Mouse (Mus musculus) liver, embryonic 16.5 days (tissue): Measurements from ENCODE around the gene Cog4. TPM values are rescaled to one million over a fixed set of nuclear protein-coding genes. Genes with fewer than 3 reads are reported as not detected.

ENCODE experiments used
- ATAC-seq: fragments of 200-750 bp; cut with Nextera tagmentation; 2 replicates; pipeline ENCODE4 v1.8.0; 2017; ENCODE audit warnings: low read depth, mild to moderate bottlenecking, moderate number of reproducible peaks, moderate library complexity
- H3K27ac ChIP-seq: fragments of 300-500 bp; sonication (generic); 2 replicates; pipeline ENCODE4 v1.5.1; 2014; ENCODE audit warnings: mild to moderate bottlenecking, low read length
- H3K27me3 ChIP-seq: fragments of 300-500 bp; sonication (generic); 2 replicates; pipeline ENCODE4 v1.6.1; 2014; ENCODE audit warnings: low read depth, low read length, mixed read lengths; ENCODE audit not compliant: control insufficient read depth, insufficient read depth
- H3K36me3 ChIP-seq: fragments of 300-500 bp; sonication (generic); 2 replicates; pipeline ENCODE4 v1.6.1; 2014; ENCODE audit warnings: mild to moderate bottlenecking; ENCODE audit not compliant: control insufficient read depth, insufficient read depth
- H3K4me1 ChIP-seq: fragments of 300-500 bp; sonication (generic); 2 replicates; pipeline ENCODE4 v1.6.1; 2014; ENCODE audit warnings: low read depth, low read length, mixed read lengths; ENCODE audit not compliant: control insufficient read depth
- H3K4me2 ChIP-seq: fragments of 300-500 bp; sonication (generic); 2 replicates; pipeline ENCODE4 v1.6.1; 2014; ENCODE audit warnings: low read depth, low read length, mixed read lengths
- H3K4me3 ChIP-seq: fragments of 300-500 bp; sonication (generic); 2 replicates; pipeline ENCODE4 v1.5.1; 2014; ENCODE audit warnings: low read depth, mild to moderate bottlenecking, low read length
- H3K9ac ChIP-seq: fragments of 300-500 bp; sonication (generic); 2 replicates; pipeline ENCODE4 v1.6.1; 2014; ENCODE audit warnings: low read depth, low read length
- H3K9me3 ChIP-seq: fragments of 300-500 bp; sonication (generic); replicated peaks from 2 replicates; pipeline ENCODE4 v1.6.1; 2016; ENCODE audit warnings: low read length; ENCODE audit not compliant: control insufficient read depth
- WGBS: fragments of 180-500 bp; shearing (Covaris S2); extraction: QIAGEN DNeasy Blood & Tissue Kit; methylation state at CpG from one replicate; pipeline ENCODE4 v1.1.7; 2014; ENCODE audit not compliant: insufficient replicate concordance; 5-methylcytosine and 5-hydroxymethylcytosine counted together
- polyA plus RNA-seq: library from polyadenylated mRNA; unstranded; fragments of >200 nt; fragmentation: Nextera tagmentation; extraction: Ambion mirVana; gene quantifications from 2 replicates; pipeline ENCODE4 v1.2.1, GENCODE M21; 2015

Gene Cog4
- polyA plus RNA-seq, 1 experiment from 2014 or later, result 28.4 TPM

DNA sequence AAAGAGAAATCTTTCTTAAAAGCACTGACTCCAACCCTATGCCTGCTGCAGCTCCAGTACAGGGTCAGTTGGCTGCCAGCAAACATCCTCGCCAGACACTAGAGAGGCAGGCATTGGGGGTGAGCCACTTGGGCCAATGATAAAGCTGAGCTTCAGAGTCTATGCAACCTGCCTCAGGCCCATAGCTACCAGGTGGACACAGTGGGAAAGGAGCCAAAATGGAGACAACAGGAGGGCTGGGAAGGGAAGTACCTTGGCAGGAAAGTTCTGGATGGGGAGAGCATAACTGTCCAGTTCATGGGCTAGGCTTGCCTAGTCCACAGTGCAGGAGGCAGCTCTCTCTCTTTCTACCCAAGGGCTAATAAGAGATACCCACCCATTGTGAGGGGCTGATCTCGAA is 46.5 kb downstream of the Cog4 start:
- Histone ChIP-seq H3K4me1 (no peaks in the 10 kb centered on the region; the same call in 1 of the 2 replicates), H3K4me3 (no peak overlapping the region), H3K9me3 (no peaks in the 10 kb centered on the region), H3K9ac (no peak overlapping the region), H3K36me3 (no peaks in the 10 kb centered on the region), H3K27me3 (no peaks in the 10 kb centered on the region), H3K27ac (no peak overlapping the region), H3K4me2 (no peak overlapping the region)
- no peak for ATAC-seq
- WGBS, result 83% methylated on average over 2 of the region's 2 CpGs

- H3K4me2 ChIP-seq, result no peak overlapping the region
- no peaks in the 10 kb centered on the region for H3K9me3 ChIP-seq
- WGBS, result 76% methylated on average over 10 of the region's 10 CpGs
- no peaks in the 10 kb centered on the region; the same call in 1 of the 2 replicates for H3K36me3 ChIP-seq
- H3K4me1 ChIP-seq, result no peaks in the 10 kb centered on the region; the same call in 1 of the 2 replicates
- ATAC-seq, result no peak
- no peak overlapping the region for H3K9ac ChIP-seq
- no peak overlapping the region for H3K27ac ChIP-seq
- H3K27me3 ChIP-seq, result no peaks in the 10 kb centered on the region
- H3K4me3 ChIP-seq, result no peak overlapping the region
Measured at GRCm38 (mm10) chr8:110894851-110895250, 48.5 kb downstream of the Cog4 start.

- H3K4me2 ChIP-seq, result no peak overlapping the region
- no peak overlapping the region for H3K27ac ChIP-seq
- no peaks in the 10 kb centered on the region for H3K9me3 ChIP-seq
- no peaks in the 10 kb centered on the region; the same call in 1 of the 2 replicates for H3K36me3 ChIP-seq
- H3K27me3 ChIP-seq, result no peaks in the 10 kb centered on the region
- no peak overlapping the region for H3K4me3 ChIP-seq
- ATAC-seq, result no peak
- 58% methylated on average over 9 of the region's 9 CpGs for WGBS
- no peak overlapping the region for H3K9ac ChIP-seq
- H3K4me1 ChIP-seq, result no peaks in the 10 kb centered on the region; the same call in 1 of the 2 replicates
Measured at GRCm38 (mm10) chr8:110895254-110895653, 48.9 kb downstream of the Cog4 start.

DNA sequence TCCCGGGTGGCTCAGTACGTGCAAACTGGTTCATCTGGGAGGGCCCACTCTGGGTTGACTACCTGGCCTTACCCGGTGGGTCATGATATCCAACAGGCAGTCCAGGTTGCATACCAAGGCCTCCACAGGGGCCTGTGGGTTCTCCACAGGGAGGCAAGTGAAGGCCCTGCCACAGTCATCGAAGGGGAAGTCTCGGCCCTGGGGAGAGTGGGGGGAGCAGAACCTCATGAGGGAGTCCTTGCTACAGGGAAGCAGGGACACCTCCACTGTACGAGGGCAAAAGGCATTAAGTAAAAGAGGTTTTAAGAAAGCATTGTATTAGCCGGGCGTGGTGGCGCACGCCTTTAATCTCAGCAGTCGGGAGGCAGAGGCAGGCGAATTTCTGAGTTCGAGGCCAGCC is 49.4 kb downstream of the Cog4 start:
- H3K27me3 ChIP-seq, result no peaks in the 10 kb centered on the region
- no peak overlapping the region for H3K27ac ChIP-seq
- H3K4me2 ChIP-seq, result no peak overlapping the region
- no peaks in the 10 kb centered on the region for H3K9me3 ChIP-seq
- H3K9ac ChIP-seq, result no peak overlapping the region
- no peaks in the 10 kb centered on the region; the same call in 1 of the 2 replicates for H3K4me1 ChIP-seq
- H3K36me3 ChIP-seq, result no peaks in the 10 kb centered on the region; the same call in 1 of the 2 replicates
- ATAC-seq, result no peak
- WGBS, result 86% methylated on average over 13 of the region's 13 CpGs
- no peak overlapping the region for H3K4me3 ChIP-seq

DNA sequence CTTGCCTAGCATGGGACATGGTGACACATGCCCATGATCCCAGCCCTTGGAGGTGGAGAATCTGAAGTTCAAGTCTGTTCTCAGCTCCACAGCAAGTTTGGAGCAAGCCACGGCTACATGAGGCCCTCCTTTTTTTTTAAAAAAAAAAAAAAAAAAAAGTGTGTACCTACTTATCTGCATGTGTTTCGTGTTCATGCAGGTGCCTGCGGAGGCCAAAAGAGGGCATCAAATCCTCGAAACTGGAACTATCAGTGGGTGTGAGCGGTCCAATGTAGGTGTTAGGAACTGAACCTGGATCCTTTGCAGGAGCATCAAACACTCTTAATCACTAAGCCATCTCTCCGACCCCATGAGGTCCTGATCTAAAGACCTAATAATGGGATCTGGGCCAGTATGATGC is 51.1 kb downstream of the Cog4 start:
- H3K4me3 ChIP-seq, result no peak overlapping the region
- H3K9me3 ChIP-seq, result no peaks in the 10 kb centered on the region
- no peaks in the 10 kb centered on the region for H3K27me3 ChIP-seq
- H3K27ac ChIP-seq, result no peak overlapping the region
- H3K36me3 ChIP-seq, result no peaks in the 10 kb centered on the region; the same call in 1 of the 2 replicates
- H3K4me1 ChIP-seq, result peaks cover 7% of the 10 kb centered on the region
- H3K4me2 ChIP-seq, result no peak overlapping the region
- no peak for ATAC-seq
- no peak overlapping the region for H3K9ac ChIP-seq
- WGBS, result 75% methylated on average over 6 of the region's 6 CpGs

GRCm38 (mm10) chr8:110901056-110901455 is 54.7 kb downstream of the Cog4 start:
- Histone ChIP-seq H3K27ac (no peak overlapping the region), H3K4me1 (peaks cover 7% of the 10 kb centered on the region), H3K4me3 (no peak overlapping the region), H3K36me3 (no peaks in the 10 kb centered on the region; the same call in 1 of the 2 replicates), H3K9ac (no peak overlapping the region), H3K9me3 (no peaks in the 10 kb centered on the region), H3K4me2 (no peak overlapping the region), H3K27me3 (no peaks in the 10 kb centered on the region)
- no peak for ATAC-seq
- WGBS, result 55% methylated on average over 3 of the region's 3 CpGs

GRCm38 (mm10) chr8:110901839-110902578 is 55.6 kb downstream of the Cog4 start, which contains the start of gene Fuk:
Fuk (minus strand) TSS chr8:110902488.
- peak within 1 kb of the TSS; percentile 86 for H3K4me3 ChIP-seq
- H3K4me1 ChIP-seq, result peaks cover 7% of the 10 kb centered on the region
- peak; percentile 98 for ATAC-seq
- no peaks in the 10 kb centered on the region for H3K27me3 ChIP-seq
- peak within 1 kb of the TSS; percentile 80 for H3K9ac ChIP-seq
- no peaks in the 10 kb centered on the region; the same call in 1 of the 2 replicates for H3K36me3 ChIP-seq
- 3% methylated on average over 30 of the region's 30 CpGs for WGBS
- no peaks in the 10 kb centered on the region for H3K9me3 ChIP-seq
- H3K27ac ChIP-seq, result no peak within 1 kb of the TSS
- H3K4me2 ChIP-seq, result peak within 1 kb of the TSS; percentile 83

DNA sequence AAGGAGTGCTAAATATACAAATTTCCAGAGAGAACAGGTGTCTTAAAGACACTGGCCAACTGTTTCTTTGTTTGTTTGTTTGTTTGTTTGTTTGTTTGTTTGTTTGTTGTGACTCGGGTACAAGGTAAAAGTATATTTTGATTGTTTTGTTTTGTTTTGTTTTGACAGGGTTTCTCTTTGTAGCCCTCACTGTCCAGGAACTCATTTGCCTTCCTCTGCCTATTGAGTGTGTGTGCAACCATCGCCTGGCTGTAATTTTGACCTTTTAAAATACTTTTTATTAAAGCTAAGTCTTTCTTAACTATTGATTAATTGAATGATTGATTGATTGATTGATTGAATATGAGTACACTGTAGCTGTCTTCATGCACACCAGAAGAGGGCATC is 56.2 kb downstream of the Cog4 start:
- WGBS, result 31% methylated on average over 2 of the region's 2 CpGs
- Histone ChIP-seq H3K9ac (no peak overlapping the region), H3K36me3 (no peaks in the 10 kb centered on the region; the same call in 1 of the 2 replicates), H3K4me2 (peak overlapping the region; percentile 83), H3K27ac (no peak overlapping the region), H3K4me1 (peaks cover 7% of the 10 kb centered on the region), H3K4me3 (peak overlapping the region; percentile 86), H3K27me3 (no peaks in the 10 kb centered on the region), H3K9me3 (no peaks in the 10 kb centered on the region)
- no peak for ATAC-seq

- WGBS, result 73% methylated on average over 6 of the region's 6 CpGs
- no peak overlapping the region for H3K4me2 ChIP-seq
- no peaks in the 10 kb centered on the region for H3K36me3 ChIP-seq
- no peaks in the 10 kb centered on the region for H3K9me3 ChIP-seq
- no peak overlapping the region for H3K9ac ChIP-seq
- no peak overlapping the region for H3K4me3 ChIP-seq
- no peak overlapping the region for H3K27ac ChIP-seq
- peaks cover 7% of the 10 kb centered on the region for H3K4me1 ChIP-seq
- no peak for ATAC-seq
- no peaks in the 10 kb centered on the region for H3K27me3 ChIP-seq
Measured at GRCm38 (mm10) chr8:110905404-110905803, 59.0 kb downstream of the Cog4 start.
